Comparison of ENCODE assay signal across 8 mouse cellular contexts in genomic region chr13:38064854-38065663, GRCm38 (mm10). TPM values are rescaled to one million over a fixed set of nuclear protein-coding genes. Genes with fewer than 3 reads are reported as not detected.
DNase-seq lines count a peak whose midpoint lies in the region; ATAC-seq and TF ChIP-seq lines count a peak whose summit lies in the region.

No protein-coding gene starts in this region.

- no peaks in the 10 kb centered on the region for H3K27me3 ChIP-seq in hindbrain, postnatal 0 days (ENCODE audit: insufficient read depth, low read length)

- no peak overlapping the region for H3K4me2 ChIP-seq in hindbrain, postnatal 0 days (ENCODE audit: low read depth, low read length)

- peaks cover 22% of the 10 kb centered on the region for H3K36me3 ChIP-seq in hindbrain, postnatal 0 days (ENCODE audit: insufficient read depth, low read length)

- peak; percentile 37 for DNase-seq in ovary, postnatal 14 days (ENCODE audit: low spot score)
- no peak for DNase-seq in ovary, postnatal 36 days (ENCODE audit: low spot score)
- DNase-seq in ZHBTc4 (ENCODE audit: low read depth, low spot score) = peak; percentile 84
- DNase-seq in embryo, embryonic 11 days = peak; percentile 80
- peak; percentile 83 for DNase-seq in hindbrain, postnatal 0 days (ENCODE audit: low spot score)
- DNase-seq in layer of hippocampus, postnatal 14 days (ENCODE audit: low spot score in 2 of 2) = peak; percentile 7 to 62
- peak; percentile 71 for DNase-seq in mesoderm, embryonic 11.5 days (ENCODE audit: low read depth, low spot score)
- DNase-seq in thymus, postnatal 25 days = peak; percentile 33

- no peak overlapping the region for H3K27ac ChIP-seq in hindbrain, postnatal 0 days

- no peaks in the 10 kb centered on the region for H3K4me1 ChIP-seq in hindbrain, postnatal 0 days (ENCODE audit: insufficient read depth, low read length)

- no peaks in the 10 kb centered on the region for H3K9me3 ChIP-seq in hindbrain, postnatal 0 days (ENCODE audit: low read length)

- peak; percentile 73; the same call in 1 of the 2 replicates for ATAC-seq in hindbrain, postnatal 0 days

- H3K4me3 ChIP-seq in hindbrain, postnatal 0 days (ENCODE audit: low read length) = no peak overlapping the region

- no peak overlapping the region for H3K9ac ChIP-seq in hindbrain, postnatal 0 days (replicated peaks; ENCODE audit: low read length)

- peak; percentile 87 for TF ChIP-seq CTCF in hindbrain, postnatal 0 days (IDR thresholded peaks at IDR 0.05; ENCODE audit: low read depth)

- WGBS in hindbrain, postnatal 0 days = 74% methylated on average over 11 of the region's 11 CpGs

RNA-seq across cellular contexts. Expression of gene Cage1, which starts 28.2 kb away (rescaled TPM):
- total RNA-seq in hindbrain, postnatal 0 days (2014; rRNA removed) = 2.0 and 3.5 TPM in 2 replicates
- polyA plus RNA-seq in hindbrain, postnatal 0 days (2015; fragmentation: Nextera tagmentation; extraction: Ambion mirVana) = 3.3 and 3.4 TPM in 2 replicates
- total RNA-seq in layer of hippocampus, postnatal 14 days (2021) = 1 to 10 TPM; 3.1 to 3.2 TPM

RNA-seq across cellular contexts. Expression of gene Riok1, which starts 28.3 kb away (rescaled TPM):
- 27.9 and 31.1 TPM in 2 replicates for total RNA-seq in hindbrain, postnatal 0 days (2014; rRNA removed)
- polyA plus RNA-seq in hindbrain, postnatal 0 days (2015; fragmentation: Nextera tagmentation; extraction: Ambion mirVana) = 44.0 and 44.7 TPM in 2 replicates
- 10 to 100 TPM; 21.0 to 29.2 TPM for total RNA-seq in layer of hippocampus, postnatal 14 days (2021)
